Mouse (Mus musculus) cerebellum, adult 9-10 months (tissue): ENCODE data around the gene Teddm2.

Experiments
- DNase-seq: peaks from one replicate; pipeline ENCODE4 v3.0.0; 2022

The Teddm2 gene

GRCm38 (mm10) chr1:153807390-153807993, 92.5 kb downstream of the Teddm2 start:
- DNase-seq = peak; percentile 34

- no peak for DNase-seq
Measured at GRCm38 (mm10) chr1:153803530-153803929, 96.5 kb downstream of the Teddm2 start.

- DNase-seq = no peak
Measured at GRCm38 (mm10) chr1:153802691-153803090, 97.3 kb downstream of the Teddm2 start.
